Mouse (Mus musculus) midbrain, embryonic 16.5 days (tissue): ENCODE data around the gene Dtnb. TPM values are rescaled to one million over a fixed set of nuclear protein-coding genes. Genes with fewer than 3 reads are reported as not detected.
A peak's percentile ranks its signal among the peaks of the same experiment; 100 is the strongest.

Experiments used
- ATAC-seq: fragments of 200-750 bp; cut with Nextera tagmentation; 2 replicates; pipeline ENCODE4 v1.8.0; 2017; ENCODE audit warnings: moderate TSS enrichment
- H3K27ac ChIP-seq: fragments of 300-500 bp; sonication (generic); 2 replicates; pipeline ENCODE4 v1.5.1; 2014; ENCODE audit warnings: mild to moderate bottlenecking, low read length, mixed read lengths
- H3K27me3 ChIP-seq: fragments of 300-500 bp; sonication (generic); 2 replicates; pipeline ENCODE4 v1.6.1; 2014; ENCODE audit warnings: low read depth, low read length, mixed read lengths; ENCODE audit not compliant: control insufficient read depth, insufficient read depth
- H3K36me3 ChIP-seq: fragments of 300-500 bp; sonication (generic); 2 replicates; pipeline ENCODE4 v1.6.1; 2014; ENCODE audit warnings: mild to moderate bottlenecking, low read length, moderate library complexity, mixed read lengths; ENCODE audit not compliant: control insufficient read depth, insufficient read depth
- H3K4me1 ChIP-seq: fragments of 300-500 bp; sonication (generic); 2 replicates; pipeline ENCODE4 v1.6.1; 2014; ENCODE audit warnings: mild to moderate bottlenecking, low read length, mixed read lengths; ENCODE audit not compliant: control insufficient read depth, insufficient read depth
- H3K4me2 ChIP-seq: fragments of 300-500 bp; sonication (generic); 2 replicates; pipeline ENCODE4 v1.6.1; 2014; ENCODE audit warnings: mild to moderate bottlenecking, low read length, mixed read lengths
- H3K4me3 ChIP-seq: fragments of 300-500 bp; sonication (generic); 2 replicates; pipeline ENCODE4 v1.5.1; 2014; ENCODE audit warnings: low read depth, mild to moderate bottlenecking, low read length, moderate library complexity, mixed read lengths
- H3K9ac ChIP-seq: fragments of 300-500 bp; sonication (generic); 2 replicates; pipeline ENCODE4 v1.6.1; 2014; ENCODE audit warnings: low read depth, low read length, mixed read lengths
- H3K9me3 ChIP-seq: fragments of 300-500 bp; sonication (generic); replicated peaks from 2 replicates; pipeline ENCODE4 v1.6.1; 2014; ENCODE audit warnings: mild to moderate bottlenecking, low read length, mixed read lengths; ENCODE audit not compliant: control insufficient read depth, poor library complexity, severe bottlenecking
- WGBS: fragments of 180-500 bp; shearing (Covaris S2); extraction: QIAGEN DNeasy Blood & Tissue Kit; methylation state at CpG from one replicate; pipeline ENCODE4 v1.1.7; 2014; 5-methylcytosine and 5-hydroxymethylcytosine counted together
- polyA plus RNA-seq: library from polyadenylated mRNA; unstranded; fragments of >200 nt; fragmentation: Nextera tagmentation; extraction: Ambion mirVana; gene quantifications from 2 replicates; pipeline ENCODE4 v1.2.1, GENCODE M21; 2015

Dtnb gene
- polyA plus RNA-seq, 1 experiment from 2014 or later, result 50.4 TPM

DNA sequence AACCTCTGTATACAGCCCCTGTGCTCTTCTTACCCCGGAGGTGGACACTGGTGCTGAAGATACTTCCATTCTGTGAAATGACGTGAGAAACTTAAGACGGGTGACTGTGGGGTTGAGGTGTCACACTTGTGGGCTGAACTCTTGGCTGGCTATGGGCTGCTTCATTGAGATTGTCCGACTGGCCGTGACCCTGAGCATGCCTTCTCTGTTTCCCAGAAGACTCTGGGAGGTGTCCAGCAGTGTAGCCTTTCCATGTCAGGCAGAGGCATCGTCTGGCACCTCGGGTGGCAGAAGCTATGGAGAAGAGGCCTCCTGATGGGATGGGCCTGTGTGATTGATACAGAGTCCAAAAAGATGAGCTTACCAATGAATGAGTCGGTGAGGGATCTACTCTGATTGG, 241.0 kb downstream of the Dtnb start:
- Histone ChIP-seq H3K4me2 (no peak overlapping the region), H3K4me3 (no peak overlapping the region), H3K4me1 (peaks cover 45% of the 10 kb centered on the region), H3K9ac (no peak overlapping the region), H3K36me3 (no peaks in the 10 kb centered on the region), H3K9me3 (no peaks in the 10 kb centered on the region), H3K27ac (no peak overlapping the region), H3K27me3 (no peaks in the 10 kb centered on the region)
- no peak for ATAC-seq
- WGBS, result 86% methylated on average over 8 of the region's 8 CpGs

DNA sequence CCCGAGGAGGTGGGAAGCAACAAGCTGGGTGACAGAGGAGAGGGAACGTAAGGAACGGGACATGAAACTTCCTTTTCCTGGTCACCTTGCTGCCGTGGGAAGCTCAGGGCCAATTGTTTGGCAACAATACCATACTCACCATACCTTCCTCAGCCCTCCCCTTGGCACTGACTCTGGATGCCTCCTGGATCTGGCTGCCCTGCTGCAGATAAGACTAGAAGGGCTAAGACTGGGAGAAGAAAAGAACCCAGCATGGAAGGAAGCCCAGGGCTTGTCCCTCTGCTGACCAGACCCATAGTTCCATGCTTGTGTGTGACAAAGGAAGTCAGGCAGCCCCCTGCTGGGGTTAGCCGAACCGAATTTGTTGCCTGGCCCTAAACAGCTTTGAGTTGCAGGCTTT, 243.2 kb downstream of the Dtnb start:
- Histone ChIP-seq H3K4me3 (no peak overlapping the region), H3K4me1 (peaks cover 46% of the 10 kb centered on the region), H3K27ac (no peak overlapping the region), H3K9me3 (no peaks in the 10 kb centered on the region), H3K27me3 (no peaks in the 10 kb centered on the region), H3K9ac (no peak overlapping the region), H3K4me2 (no peak overlapping the region), H3K36me3 (no peaks in the 10 kb centered on the region)
- ATAC-seq, result no peak
- 40% methylated on average over 6 of the region's 6 CpGs for WGBS

DNA sequence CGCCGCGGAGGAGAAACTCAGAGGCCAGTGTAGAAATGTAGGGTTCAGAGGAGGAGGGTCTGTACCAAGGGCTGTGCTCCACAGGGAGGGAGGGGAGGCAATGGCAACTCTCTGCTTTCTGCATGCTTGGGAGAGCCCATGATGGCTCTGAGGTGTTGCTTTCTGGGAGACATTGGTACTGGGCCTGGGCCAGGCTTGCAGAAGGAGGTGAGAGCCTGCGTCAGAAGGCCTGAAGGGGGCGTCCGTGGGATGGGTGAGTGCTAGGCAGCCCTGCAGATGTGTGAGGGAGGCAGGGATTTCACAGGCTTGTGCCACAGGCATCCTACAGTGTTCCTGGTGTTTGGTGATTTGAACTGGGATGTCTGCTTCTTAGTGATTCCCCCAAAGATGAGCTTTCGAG, 244.9 kb downstream of the Dtnb start:
- ATAC-seq, result no peak
- no peak overlapping the region for H3K27ac ChIP-seq
- H3K4me2 ChIP-seq, result no peak overlapping the region
- peaks cover 30% of the 10 kb centered on the region for H3K4me1 ChIP-seq
- no peak overlapping the region for H3K4me3 ChIP-seq
- WGBS, result 66% methylated on average over 7 of the region's 7 CpGs
- H3K27me3 ChIP-seq, result no peaks in the 10 kb centered on the region
- H3K9me3 ChIP-seq, result no peaks in the 10 kb centered on the region
- no peaks in the 10 kb centered on the region for H3K36me3 ChIP-seq
- no peak overlapping the region for H3K9ac ChIP-seq

DNA sequence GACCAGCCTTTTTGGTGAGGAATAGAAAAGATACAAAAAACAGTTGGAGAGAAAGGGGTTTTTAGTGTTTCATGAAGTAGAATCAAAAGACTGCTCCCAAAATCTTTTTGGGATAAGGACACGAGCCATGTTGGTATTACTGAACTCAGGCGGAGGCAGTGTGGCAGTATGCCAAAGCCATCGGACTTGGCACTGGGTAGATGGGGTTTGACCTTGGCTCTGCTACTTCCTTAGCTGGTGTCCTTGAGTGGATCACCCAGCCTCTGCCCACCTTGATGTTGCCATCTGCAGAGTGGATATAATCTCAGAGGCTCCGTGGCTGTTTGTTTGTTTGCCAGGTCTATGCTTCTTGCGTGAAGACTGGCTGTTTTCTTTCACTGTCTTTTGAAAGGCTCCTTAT, 245.4 kb downstream of the Dtnb start:
- Histone ChIP-seq H3K9ac (no peak overlapping the region), H3K9me3 (no peaks in the 10 kb centered on the region), H3K4me3 (no peak overlapping the region), H3K27ac (no peak overlapping the region), H3K27me3 (no peaks in the 10 kb centered on the region), H3K4me1 (peaks cover 25% of the 10 kb centered on the region), H3K4me2 (no peak overlapping the region), H3K36me3 (no peaks in the 10 kb centered on the region)
- no peak for ATAC-seq
- WGBS, result 74% methylated on average over 5 of the region's 5 CpGs

DNA sequence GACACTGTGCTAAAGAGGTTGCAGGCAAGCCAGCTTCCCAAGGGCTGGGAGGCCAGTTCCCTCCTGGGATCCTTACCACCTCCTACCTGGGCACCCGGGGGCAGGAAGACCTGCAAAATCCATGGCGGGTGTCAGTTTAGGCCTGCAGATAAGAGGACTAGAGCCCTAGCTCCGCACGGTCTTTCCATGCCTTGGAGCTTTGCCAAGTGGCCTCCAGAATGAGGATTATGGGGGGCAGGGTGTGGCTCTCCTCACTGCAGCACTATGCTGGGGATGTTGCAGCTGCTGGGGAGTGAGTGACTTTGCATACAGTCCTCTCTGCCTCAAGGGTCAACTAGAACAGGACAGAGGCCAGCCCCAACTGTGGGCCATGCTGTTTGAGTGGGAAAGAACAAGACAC, 247.7 kb downstream of the Dtnb start:
- ATAC-seq, result no peak
- H3K9ac ChIP-seq, result no peak overlapping the region
- 43% methylated on average over 4 of the region's 4 CpGs for WGBS
- H3K4me2 ChIP-seq, result no peak overlapping the region
- H3K27ac ChIP-seq, result no peak overlapping the region
- peaks cover 35% of the 10 kb centered on the region for H3K4me1 ChIP-seq
- H3K4me3 ChIP-seq, result no peak overlapping the region
- no peaks in the 10 kb centered on the region for H3K27me3 ChIP-seq
- H3K9me3 ChIP-seq, result no peaks in the 10 kb centered on the region
- H3K36me3 ChIP-seq, result no peaks in the 10 kb centered on the region

DNA sequence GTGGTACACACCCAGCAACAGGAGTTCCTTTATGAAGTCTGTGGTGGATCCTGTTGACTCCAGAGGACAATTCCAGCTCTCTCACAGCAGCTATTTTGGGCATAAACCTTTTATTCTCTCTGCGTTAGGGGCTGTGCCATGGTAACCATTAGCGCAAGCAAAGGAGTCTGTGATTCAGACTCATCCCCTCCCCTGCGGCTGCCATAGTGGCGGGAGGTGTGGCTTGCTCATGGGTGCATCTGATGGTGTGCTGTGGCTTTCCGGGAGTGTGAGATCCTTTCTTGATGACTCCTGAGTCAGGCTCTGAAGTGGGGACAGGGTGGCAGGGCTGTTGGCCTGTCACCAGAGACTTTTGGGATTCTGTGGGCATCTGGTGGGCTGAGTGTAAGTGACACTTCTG, 251.2 kb downstream of the Dtnb start:
- Histone ChIP-seq H3K36me3 (no peaks in the 10 kb centered on the region), H3K4me2 (no peak overlapping the region), H3K4me1 (peaks cover 28% of the 10 kb centered on the region), H3K27ac (no peak overlapping the region), H3K9ac (no peak overlapping the region), H3K4me3 (no peak overlapping the region), H3K9me3 (no peaks in the 10 kb centered on the region), H3K27me3 (no peaks in the 10 kb centered on the region)
- ATAC-seq, result peak; percentile 33
- WGBS, result 50% methylated on average over 5 of the region's 5 CpGs

DNA sequence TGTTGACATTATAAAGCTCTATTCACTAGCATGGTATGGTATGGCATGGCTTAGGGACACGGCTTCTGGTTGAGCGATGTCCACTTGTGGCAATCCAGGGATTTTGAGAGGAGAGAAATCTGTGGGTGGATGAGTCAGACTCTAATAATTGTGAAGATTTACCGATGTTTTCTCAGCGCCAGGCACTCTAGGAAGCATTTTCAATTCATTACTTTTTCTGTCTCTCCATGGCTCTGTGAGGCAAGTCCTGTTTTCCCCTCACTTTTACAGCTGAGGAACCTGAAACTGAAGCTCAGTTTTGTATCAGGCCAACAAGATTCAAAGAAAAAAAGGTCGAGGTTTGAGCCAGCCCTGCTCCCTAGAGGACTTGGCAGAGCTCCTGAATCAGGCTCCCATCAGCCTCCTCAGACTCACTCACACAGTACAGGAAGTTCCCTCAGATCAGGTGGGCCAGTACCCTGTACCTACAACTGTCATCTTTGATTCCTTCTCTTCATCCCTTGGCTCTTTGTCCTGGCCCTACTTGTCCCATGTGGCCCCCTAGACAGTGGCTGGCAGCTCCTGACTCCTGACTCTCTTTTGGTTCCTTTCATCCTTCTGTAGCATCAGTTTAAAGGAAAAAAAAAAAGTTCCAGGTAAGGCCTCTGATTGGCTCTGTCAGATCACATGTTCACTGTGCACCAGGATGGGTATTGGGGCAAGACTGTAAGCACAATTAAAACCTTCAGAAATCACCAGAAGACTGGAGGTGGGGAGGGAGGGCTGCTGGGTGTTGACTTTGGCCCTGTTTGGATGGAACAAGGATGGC, 252.9 kb downstream of the Dtnb start:
- no peak overlapping the region for H3K9ac ChIP-seq

DNA sequence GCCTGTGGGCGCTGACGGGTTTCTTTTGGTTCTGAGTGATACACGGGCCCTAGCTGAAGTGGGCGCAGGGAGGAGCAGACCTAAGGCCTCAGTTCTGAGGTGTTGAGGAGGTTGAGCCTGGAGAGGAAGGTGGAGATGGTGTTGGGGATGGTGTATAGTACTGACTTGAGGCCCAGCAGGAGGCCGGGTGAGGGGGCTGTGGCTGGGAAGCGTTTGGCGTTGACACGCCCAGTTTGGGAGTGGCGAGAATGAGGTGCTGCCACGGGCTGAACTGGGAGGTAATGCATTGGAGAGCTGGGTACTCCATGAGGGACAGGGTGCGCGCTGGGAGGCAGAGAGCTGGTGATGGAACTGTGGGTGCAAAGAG, 253.5 kb downstream of the Dtnb start:
- H3K4me3 ChIP-seq, result no peak overlapping the region
- no peaks in the 10 kb centered on the region for H3K9me3 ChIP-seq
- ATAC-seq, result no peak
- 59% methylated on average over 12 of the region's 12 CpGs for WGBS
- no peak overlapping the region for H3K4me2 ChIP-seq
- no peak overlapping the region for H3K27ac ChIP-seq
- H3K4me1 ChIP-seq, result peaks cover 14% of the 10 kb centered on the region
- no peak overlapping the region for H3K9ac ChIP-seq
- no peaks in the 10 kb centered on the region for H3K36me3 ChIP-seq
- no peaks in the 10 kb centered on the region for H3K27me3 ChIP-seq

More for the DNA sequence above, 252.9 kb downstream of the Dtnb start:
- Histone ChIP-seq H3K9me3 (no peaks in the 10 kb centered on the region), H3K36me3 (no peaks in the 10 kb centered on the region), H3K4me1 (peaks cover 16% of the 10 kb centered on the region), H3K4me3 (no peak overlapping the region), H3K27ac (no peak overlapping the region), H3K4me2 (no peak overlapping the region), H3K27me3 (no peaks in the 10 kb centered on the region)
- no peak for ATAC-seq
- 81% methylated on average over 5 of the region's 5 CpGs for WGBS

DNA sequence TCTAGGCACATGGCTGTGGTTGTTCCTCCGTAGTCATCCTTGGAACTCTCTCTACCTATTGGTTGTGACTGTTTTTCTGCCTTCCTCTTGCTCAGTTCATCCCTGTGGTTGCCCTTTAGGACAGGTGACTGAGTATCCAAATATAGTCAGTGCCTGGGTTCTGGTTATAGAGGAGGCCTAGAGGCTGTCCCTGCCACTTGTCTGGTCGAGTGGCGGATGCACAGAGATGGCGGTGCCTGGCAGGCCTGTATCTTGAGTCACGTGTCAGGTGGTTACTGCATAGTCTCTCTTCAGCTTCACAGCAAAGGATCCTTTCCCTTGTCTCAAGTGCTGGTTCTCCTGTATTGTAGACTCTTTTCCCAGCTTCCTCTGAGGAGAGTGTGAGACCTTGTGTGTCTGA, 255.6 kb downstream of the Dtnb start:
- Histone ChIP-seq H3K4me1 (peaks cover 14% of the 10 kb centered on the region), H3K4me3 (no peak overlapping the region), H3K9me3 (no peaks in the 10 kb centered on the region), H3K27me3 (no peaks in the 10 kb centered on the region), H3K9ac (no peak overlapping the region), H3K27ac (no peak overlapping the region), H3K36me3 (no peaks in the 10 kb centered on the region), H3K4me2 (no peak overlapping the region)
- 92% methylated on average over 5 of the region's 5 CpGs for WGBS
- no peak for ATAC-seq
